Mouse (Mus musculus) v-Abl transformed pro-B cells (cell line): Measurements from ENCODE around the gene Dusp27.

Experiments
- in situ Hi-C, 2 experiments: fragments of 400-800 bp; cut with MboI; formaldehyde crosslinking; loops; one replicate each; pipeline ENCODE4 v1.15.1; 2025; ENCODE audit not compliant: unreplicated experiment in 2 of 2

Gene Dusp27

GRCm38 (mm10) chr1:166049046-166049827 is 78.5 kb downstream of the Dusp27 start:
- in situ Hi-C loops, result no loop called here

- in situ Hi-C loops, result no loop called here
Observed at GRCm38 (mm10) chr1:166048230-166048911, 79.4 kb downstream of the Dusp27 start.
